Mouse (Mus musculus) hindbrain, postnatal 0 days (tissue): ENCODE results near the gene Glrx. TPM values are rescaled to one million over a fixed set of nuclear protein-coding genes. Genes with fewer than 3 reads are reported as not detected.
"Not testable (repeated sequence)": the region's sequence is repeated elsewhere in the genome, so short reads cannot be mapped to it uniquely, and the experiment has no call there.

Experiments used
- ATAC-seq: fragments of 200-750 bp; cut with Nextera tagmentation; 2 replicates; pipeline ENCODE4 v1.8.0; 2017; ENCODE audit warnings: mild to moderate bottlenecking, moderate TSS enrichment, moderate library complexity
- DNase-seq: peaks from one replicate; pipeline ENCODE4 v3.0.0-alpha.2; 2015; ENCODE audit warnings: low spot score
- H3K27ac ChIP-seq: fragments of 300-500 bp; sonication (generic); 2 replicates; pipeline ENCODE4 v1.5.1; 2014; ENCODE audit warnings: mild to moderate bottlenecking
- H3K27me3 ChIP-seq: fragments of 300-500 bp; sonication (generic); 2 replicates; pipeline ENCODE4 v1.6.1; 2014; ENCODE audit warnings: low read length, mixed read lengths; ENCODE audit not compliant: insufficient read depth
- H3K36me3 ChIP-seq: fragments of 300-500 bp; sonication (generic); 2 replicates; pipeline ENCODE4 v1.6.1; 2014; ENCODE audit warnings: low read length, mixed read lengths; ENCODE audit not compliant: insufficient read depth
- H3K4me1 ChIP-seq: fragments of 300-500 bp; sonication (generic); 2 replicates; pipeline ENCODE4 v1.6.1; 2014; ENCODE audit warnings: antibody characterized with exemption, low read length, mixed read lengths; ENCODE audit not compliant: insufficient read depth
- H3K4me2 ChIP-seq: fragments of 300-500 bp; sonication (generic); 2 replicates; pipeline ENCODE4 v1.6.1; 2014; ENCODE audit warnings: low read depth, mild to moderate bottlenecking, low read length, moderate library complexity, mixed read lengths
- H3K4me3 ChIP-seq: fragments of 300-500 bp; sonication (generic); 2 replicates; pipeline ENCODE4 v1.5.1; 2014; ENCODE audit warnings: low read length
- H3K9ac ChIP-seq: fragments of 300-500 bp; sonication (generic); replicated peaks from 2 replicates; pipeline ENCODE4 v1.6.1; 2014; ENCODE audit warnings: mild to moderate bottlenecking, low read length, moderate library complexity, mixed read lengths
- H3K9me3 ChIP-seq: fragments of 300-500 bp; sonication (generic); 2 replicates; pipeline ENCODE4 v1.6.1; 2016; ENCODE audit warnings: low read length, mixed read lengths
- CTCF ChIP-seq: IDR thresholded peaks from 2 replicates; pipeline ENCODE4 v1.5.1; 2016; ENCODE audit warnings: antibody characterized with exemption, control low read depth, low read depth
- WGBS: fragments of 180-500 bp; shearing (Covaris S2); extraction: QIAGEN DNeasy Blood & Tissue Kit; methylation state at CpG from one replicate; pipeline ENCODE4 v1.1.7; 2014; 5-methylcytosine and 5-hydroxymethylcytosine counted together
- polyA plus RNA-seq: library from polyadenylated mRNA; unstranded; fragments of >200 nt; fragmentation: Nextera tagmentation; extraction: Ambion mirVana; gene quantifications from 2 replicates; pipeline ENCODE4 v1.2.1, GENCODE M21; 2015
- total RNA-seq: library from RNA; depleted of rRNA; stranded (reverse); fragments of >200 nt; gene quantifications from 2 replicates; pipeline ENCODE4 v1.2.3, GENCODE M21; 2014

The Glrx gene
- total and polyA plus RNA-seq, 2 experiments from 2014 or later = 69.6 to 103 TPM

- no peak overlapping the region for H3K4me2 ChIP-seq
- no peak for ATAC-seq
- DNase-seq = no peak
- no peaks in the 10 kb centered on the region for H3K4me1 ChIP-seq
- H3K36me3 ChIP-seq = no peaks in the 10 kb centered on the region
- no peak for TF ChIP-seq CTCF
- H3K4me3 ChIP-seq = no peak overlapping the region
- no peak overlapping the region for H3K27ac ChIP-seq
- no peaks in the 10 kb centered on the region for H3K27me3 ChIP-seq
- no peaks in the 10 kb centered on the region for H3K9me3 ChIP-seq
- H3K9ac ChIP-seq = no peak overlapping the region
These were observed 26.0 kb downstream of the Glrx start for GRCm38 (mm10) chr13:75865486-75866184.

GRCm38 (mm10) chr13:75867876-75868275 is 28.2 kb downstream of the Glrx start:
- WGBS = 94% methylated on average over 2 of the region's 2 CpGs
- no peak overlapping the region for H3K4me2 ChIP-seq
- no peak for DNase-seq

GRCm38 (mm10) chr13:75874608-75875376 is 35.1 kb downstream of the Glrx start:
- H3K4me1 ChIP-seq = no peaks in the 10 kb centered on the region
- no peak overlapping the region for H3K4me3 ChIP-seq
- H3K4me2 ChIP-seq = no peak overlapping the region
- WGBS = 91% methylated on average over 4 of the region's 4 CpGs
- no peaks in the 10 kb centered on the region for H3K9me3 ChIP-seq
- DNase-seq = no peak
- H3K27me3 ChIP-seq = no peaks in the 10 kb centered on the region
- TF ChIP-seq CTCF = no peak
- no peaks in the 10 kb centered on the region for H3K36me3 ChIP-seq
- H3K9ac ChIP-seq = no peak overlapping the region
- H3K27ac ChIP-seq = no peak overlapping the region
- no peak for ATAC-seq

More at GRCm38 (mm10) chr13:75867876-75868275, 28.2 kb downstream of the Glrx start:
- Histone ChIP-seq H3K27ac (no peak overlapping the region), H3K4me1 (no peaks in the 10 kb centered on the region), H3K27me3 (no peaks in the 10 kb centered on the region), H3K36me3 (no peaks in the 10 kb centered on the region), H3K9me3 (no peaks in the 10 kb centered on the region), H3K9ac (no peak overlapping the region), H3K4me3 (no peak overlapping the region)
- TF ChIP-seq CTCF = no peak
- ATAC-seq = no peak

- H3K36me3 ChIP-seq, ATAC-seq: not testable (repeated sequence)
- WGBS = 51% methylated on average over 7 of the region's 7 CpGs
These were observed 36.5 kb downstream of the Glrx start for GRCm38 (mm10) chr13:75876188-75876587.

GRCm38 (mm10) chr13:75876592-75876991 is 36.9 kb downstream of the Glrx start:
- H3K27me3 ChIP-seq = no peaks in the 10 kb centered on the region
- H3K9me3 ChIP-seq = no peaks in the 10 kb centered on the region
- no peak for TF ChIP-seq CTCF
- 83% methylated on average over 6 of the region's 6 CpGs for WGBS
- no peaks in the 10 kb centered on the region for H3K36me3 ChIP-seq
- no peak overlapping the region for H3K4me3 ChIP-seq
- ATAC-seq = no peak
- no peak overlapping the region for H3K4me2 ChIP-seq
- no peak for DNase-seq
- H3K9ac ChIP-seq = no peak overlapping the region
- H3K4me1 ChIP-seq = no peaks in the 10 kb centered on the region
- no peak overlapping the region for H3K27ac ChIP-seq

More at GRCm38 (mm10) chr13:75876188-75876587, 36.5 kb downstream of the Glrx start:
- not testable (repeated sequence) for DNase-seq, H3K4me3 ChIP-seq, H3K4me1 ChIP-seq, H3K9me3 ChIP-seq, H3K4me2 ChIP-seq, H3K9ac ChIP-seq, H3K27ac ChIP-seq, H3K27me3 ChIP-seq

- Histone ChIP-seq H3K27ac (no peak overlapping the region), H3K4me2 (no peak overlapping the region), H3K27me3 (no peaks in the 10 kb centered on the region), H3K9me3 (no peaks in the 10 kb centered on the region), H3K4me3 (no peak overlapping the region), H3K9ac (no peak overlapping the region), H3K4me1 (no peaks in the 10 kb centered on the region), H3K36me3 (no peaks in the 10 kb centered on the region)
- peak; percentile 69 for ATAC-seq
- TF ChIP-seq CTCF = peak; percentile 84
- DNase-seq = peak; percentile 84
These were observed 38.2 kb downstream of the Glrx start for GRCm38 (mm10) chr13:75877907-75878306.

- Histone ChIP-seq H3K9ac (no peak overlapping the region), H3K27ac (no peak overlapping the region), H3K4me1 (no peaks in the 10 kb centered on the region), H3K36me3 (0 out of 2 replicates have a peak, but pooled peaks cover 3% of the 10 kb centered on the region), H3K4me2 (no peak overlapping the region), H3K4me3 (no peak overlapping the region), H3K9me3 (no peaks in the 10 kb centered on the region), H3K27me3 (no peaks in the 10 kb centered on the region)
- TF ChIP-seq CTCF = no peak
- DNase-seq (no peak), ATAC-seq (no peak)
- 85% methylated on average over 3 of the region's 3 CpGs for WGBS
These were observed 40.1 kb downstream of the Glrx start for GRCm38 (mm10) chr13:75879756-75880155.
